Mouse (Mus musculus) megakaryocyte, embryonic 14.5 days (primary cell): Measurements from ENCODE around the gene Sec16a.

Source experiments
- FLI1 ChIP-seq: IDR thresholded peaks from 2 replicates; pipeline ENCODE4 v1.6.1; 2012; ENCODE audit warnings: low read length, inconsistent platforms, mixed read lengths
- GATA1 ChIP-seq: IDR thresholded peaks from 3 replicates; pipeline ENCODE4 v1.6.1; 2012; ENCODE audit warnings: mixed read lengths, low read length, inconsistent platforms, borderline replicate concordance

DNA sequence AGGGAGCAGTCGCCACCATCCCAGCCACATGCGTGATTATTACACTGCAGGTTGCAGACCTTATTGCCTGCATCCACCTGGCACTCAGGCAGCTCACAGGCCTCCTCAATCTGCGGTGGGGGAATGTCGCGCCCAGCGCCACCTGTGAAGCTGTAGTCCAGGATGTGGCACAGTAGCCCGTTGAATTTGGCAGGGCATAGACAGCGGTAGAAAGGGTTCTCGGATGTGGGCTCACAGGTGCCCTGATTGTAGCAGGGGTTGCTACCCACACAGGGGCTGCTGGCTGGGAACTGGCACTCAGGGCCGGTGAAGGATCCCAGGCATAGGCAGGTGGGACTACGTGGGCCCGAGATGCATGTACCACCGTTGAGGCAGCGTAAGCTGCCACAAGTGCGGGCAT lies 23.4 kb upstream of the Sec16a start:
- TF ChIP-seq GATA1: no peak
- no peak for TF ChIP-seq FLI1
